In genomic region chr13:22028673-22029460, GRCm38 (mm10) we compare ENCODE assay signal across 8 mouse cellular contexts. TPM values are rescaled to one million over a fixed set of nuclear protein-coding genes. Genes with fewer than 3 reads are reported as not detected.
DNase-seq lines count a peak whose midpoint lies in the region; ATAC-seq and TF ChIP-seq lines count a peak whose summit lies in the region.

No protein-coding gene starts in this region.

- H3K9me3 ChIP-seq in forebrain, embryonic 10.5 days: no peaks in the 10 kb centered on the region
- H3K9me3 ChIP-seq in heart, embryonic 15.5 days (replicated peaks): no peaks in the 10 kb centered on the region
- H3K9me3 ChIP-seq in liver, embryonic 14.5 days (ENCODE audit: control insufficient read depth, low read length): no peaks in the 10 kb centered on the region
- no peaks in the 10 kb centered on the region for H3K9me3 ChIP-seq in stomach, embryonic 15.5 days

- no peak for TF ChIP-seq EP300 in liver, embryonic 14.5 days (IDR thresholded peaks at IDR 0.05; ENCODE audit: low read depth)

- peak; percentile 76 for ATAC-seq in CD4-positive, CD25-positive, alpha-beta regulatory T cell, adult 4 months
- peak; percentile 76 for ATAC-seq in heart, embryonic 15.5 days (replicated peaks; ENCODE audit: insufficient number of reproducible peaks, insufficient read depth, low FRiP score, low read depth)
- peak; percentile 80 for ATAC-seq in liver, embryonic 14.5 days (ENCODE audit: insufficient read depth)
- peak; percentile 86 for ATAC-seq in stomach, embryonic 15.5 days (ENCODE audit: insufficient read depth, low FRiP score, low read depth)

- H3K9ac ChIP-seq in heart, embryonic 15.5 days: peak overlapping the region; percentile 65
- peak overlapping the region; percentile 82 for H3K9ac ChIP-seq in liver, embryonic 14.5 days (replicated peaks)
- H3K9ac ChIP-seq in stomach, embryonic 15.5 days: peak overlapping the region; percentile 65; the same call in 1 of the 2 replicates

- peak; percentile 91 for DNase-seq in c-Kit-positive CD71-negative TER-119-negative erythroid progenitor cells, embryonic 14.5 days (ENCODE audit: low read depth)
- peak; percentile 95 for DNase-seq in forebrain, embryonic 10.5 days (ENCODE audit: extremely low spot score, low spot score)
- DNase-seq in kidney, postnatal 25 days: peak; percentile 92 to 96
- peak in 2 of 3 experiments; percentile 83 to 91 for DNase-seq in liver, embryonic 14.5 days (ENCODE audit: low read depth in 3 of 3, low spot score in 3 of 3)
- DNase-seq in neural tube, embryonic 10.5 days (ENCODE audit: extremely low spot score, low spot score): peak; percentile 97

- no peaks in the 10 kb centered on the region for H3K36me3 ChIP-seq in forebrain, embryonic 10.5 days (replicated peaks)
- no peaks in the 10 kb centered on the region for H3K36me3 ChIP-seq in heart, embryonic 15.5 days
- H3K36me3 ChIP-seq in liver, embryonic 14.5 days (replicated peaks; ENCODE audit: control insufficient read depth, insufficient read depth, low read depth): no peaks in the 10 kb centered on the region
- H3K36me3 ChIP-seq in stomach, embryonic 15.5 days: no peaks in the 10 kb centered on the region

- peak overlapping the region; percentile 81 for H3K4me2 ChIP-seq in heart, embryonic 15.5 days
- H3K4me2 ChIP-seq in liver, embryonic 14.5 days (ENCODE audit: low read depth): peak overlapping the region; percentile 79
- peak overlapping the region; percentile 69 for H3K4me2 ChIP-seq in stomach, embryonic 15.5 days

- H3K4me3 ChIP-seq in forebrain, embryonic 10.5 days: peak overlapping the region; percentile 59
- H3K4me3 ChIP-seq in heart, embryonic 15.5 days: peak overlapping the region; percentile 66
- peak overlapping the region; percentile 64 to 72 for H3K4me3 ChIP-seq in liver, embryonic 14.5 days (ENCODE audit: insufficient read depth in 1 of 2, low read depth in 2 of 2, low read length in 2 of 2)
- H3K4me3 ChIP-seq in stomach, embryonic 15.5 days (replicated peaks): peak overlapping the region; percentile 57

- H3K27me3 ChIP-seq in forebrain, embryonic 10.5 days (ENCODE audit: poor library complexity, severe bottlenecking): no peaks in the 10 kb centered on the region
- no peaks in the 10 kb centered on the region for H3K27me3 ChIP-seq in heart, embryonic 15.5 days
- H3K27me3 ChIP-seq in liver, embryonic 14.5 days (ENCODE audit: control insufficient read depth, insufficient read depth, low read length): no peaks in the 10 kb centered on the region
- no peaks in the 10 kb centered on the region for H3K27me3 ChIP-seq in stomach, embryonic 15.5 days (replicated peaks)

- peak overlapping the region; percentile 86 for H3K27ac ChIP-seq in forebrain, embryonic 10.5 days
- peak overlapping the region; percentile 87 for H3K27ac ChIP-seq in heart, embryonic 15.5 days
- peak overlapping the region; percentile 89 for H3K27ac ChIP-seq in liver, embryonic 14.5 days
- peak overlapping the region; percentile 88 for H3K27ac ChIP-seq in stomach, embryonic 15.5 days

- under 1% methylated on average over 40 of the region's 40 CpGs for WGBS in forebrain, embryonic 10.5 days
- 1% methylated on average over 40 of the region's 40 CpGs for WGBS in heart, embryonic 15.5 days
- under 1% methylated on average over 40 of the region's 40 CpGs for WGBS in liver, embryonic 14.5 days (ENCODE audit: insufficient replicate concordance)
- 2% methylated on average over 40 of the region's 40 CpGs for WGBS in stomach, embryonic 15.5 days

- peaks cover 36% of the 10 kb centered on the region for H3K4me1 ChIP-seq in forebrain, embryonic 10.5 days
- peaks cover 7% of the 10 kb centered on the region for H3K4me1 ChIP-seq in heart, embryonic 15.5 days (replicated peaks)
- peaks cover 8 to 17% of the 10 kb centered on the region in 2 experiments; a peak in 3 of 4 replicates for H3K4me1 ChIP-seq in liver, embryonic 14.5 days (replicated peaks; ENCODE audit: control insufficient read depth in 2 of 2, insufficient read depth in 2 of 2, low read length in 1 of 2)
- H3K4me1 ChIP-seq in stomach, embryonic 15.5 days: 0 out of 2 replicates have a peak, but pooled peaks cover 3% of the 10 kb centered on the region

- TF ChIP-seq CTCF in liver, embryonic 14.5 days (IDR thresholded peaks at IDR 0.05; ENCODE audit: low read depth): peak; percentile 97

RNA-seq across cellular contexts. Expression of gene Hist1h2ah, which starts 6.5 kb away (rescaled TPM):
- polyA plus RNA-seq in CD4-positive, CD25-positive, alpha-beta regulatory T cell, adult 4 months (2017; shearing (Covaris generic)): not detected
- 12.1 and 14.3 TPM in 2 replicates for polyA plus RNA-seq in forebrain, embryonic 10.5 days (2016; fragmentation: Nextera tagmentation; extraction: Ambion mirVana)
- polyA plus RNA-seq in heart, embryonic 15.5 days (2015; fragmentation: Nextera tagmentation; extraction: Ambion mirVana): 3.5 TPM in 1 of 2 replicates, not detected in the other
- 8.7 and 17.9 TPM in 2 replicates for polyA plus RNA-seq in liver, embryonic 14.5 days (2012; rRNA removed)
- 12.0 TPM in 2 replicates for polyA plus RNA-seq in liver, embryonic 14.5 days (2014; fragmentation: Nextera tagmentation; extraction: Ambion mirVana)
- 4.9 and 13.3 TPM in 2 replicates for polyA plus RNA-seq in stomach, embryonic 15.5 days (2015; fragmentation: Nextera tagmentation; extraction: Ambion mirVana)

RNA-seq across cellular contexts. Expression of gene Hist1h2bk, which starts 6.8 kb away (rescaled TPM):
- 1 to 10 TPM in 1 of 2 experiments, not detected in 1; 4.8 TPM for polyA plus RNA-seq in CD4-positive, CD25-positive, alpha-beta regulatory T cell, adult 4 months (2017; shearing (Covaris generic))
- 6.4 and 7.7 TPM in 2 replicates for polyA plus RNA-seq in forebrain, embryonic 10.5 days (2016; fragmentation: Nextera tagmentation; extraction: Ambion mirVana)
- polyA plus RNA-seq in heart, embryonic 15.5 days (2015; fragmentation: Nextera tagmentation; extraction: Ambion mirVana): 1.6 and 1.7 TPM in 2 replicates
- polyA plus RNA-seq in liver, embryonic 14.5 days (2012; rRNA removed): 17.7 and 25.1 TPM in 2 replicates
- 1.0 and 3.1 TPM in 2 replicates for polyA plus RNA-seq in liver, embryonic 14.5 days (2014; fragmentation: Nextera tagmentation; extraction: Ambion mirVana)
- 4.6 and 5.5 TPM in 2 replicates for polyA plus RNA-seq in stomach, embryonic 15.5 days (2015; fragmentation: Nextera tagmentation; extraction: Ambion mirVana)

RNA-seq across cellular contexts. Expression of gene Hist1h4i, which starts 12.3 kb away (rescaled TPM):
- 1 to 10 TPM; 5.4 to 6.7 TPM for polyA plus RNA-seq in CD4-positive, CD25-positive, alpha-beta regulatory T cell, adult 4 months (2017; shearing (Covaris generic))
- polyA plus RNA-seq in forebrain, embryonic 10.5 days (2016; fragmentation: Nextera tagmentation; extraction: Ambion mirVana): 53.1 and 58.6 TPM in 2 replicates
- polyA plus RNA-seq in heart, embryonic 15.5 days (2015; fragmentation: Nextera tagmentation; extraction: Ambion mirVana): 8.6 and 12.1 TPM in 2 replicates
- polyA plus RNA-seq in liver, embryonic 14.5 days (2012; rRNA removed): 66.4 and 87.2 TPM in 2 replicates
- 36.5 and 47.8 TPM in 2 replicates for polyA plus RNA-seq in liver, embryonic 14.5 days (2014; fragmentation: Nextera tagmentation; extraction: Ambion mirVana)
- polyA plus RNA-seq in stomach, embryonic 15.5 days (2015; fragmentation: Nextera tagmentation; extraction: Ambion mirVana): 19.1 and 19.3 TPM in 2 replicates

RNA-seq across cellular contexts. Expression of gene Hist1h2ag, which starts 13.9 kb away (rescaled TPM):
- polyA plus RNA-seq in CD4-positive, CD25-positive, alpha-beta regulatory T cell, adult 4 months (2017; shearing (Covaris generic)): not detected
- 54.9 and 55.0 TPM in 2 replicates for polyA plus RNA-seq in forebrain, embryonic 10.5 days (2016; fragmentation: Nextera tagmentation; extraction: Ambion mirVana)
- 11.2 and 12.4 TPM in 2 replicates for polyA plus RNA-seq in heart, embryonic 15.5 days (2015; fragmentation: Nextera tagmentation; extraction: Ambion mirVana)
- 35.2 and 55.3 TPM in 2 replicates for polyA plus RNA-seq in liver, embryonic 14.5 days (2012; rRNA removed)
- polyA plus RNA-seq in liver, embryonic 14.5 days (2014; fragmentation: Nextera tagmentation; extraction: Ambion mirVana): 15.5 and 18.0 TPM in 2 replicates
- 36.1 and 42.9 TPM in 2 replicates for polyA plus RNA-seq in stomach, embryonic 15.5 days (2015; fragmentation: Nextera tagmentation; extraction: Ambion mirVana)

RNA-seq across cellular contexts. Expression of gene Hist1h2bj, which starts 14.1 kb away (rescaled TPM):
- 1 to 10 TPM; 3.8 to 9.5 TPM for polyA plus RNA-seq in CD4-positive, CD25-positive, alpha-beta regulatory T cell, adult 4 months (2017; shearing (Covaris generic))
- polyA plus RNA-seq in forebrain, embryonic 10.5 days (2016; fragmentation: Nextera tagmentation; extraction: Ambion mirVana): 11.7 and 14.9 TPM in 2 replicates
- 2.8 and 5.8 TPM in 2 replicates for polyA plus RNA-seq in heart, embryonic 15.5 days (2015; fragmentation: Nextera tagmentation; extraction: Ambion mirVana)
- 21.4 and 38.1 TPM in 2 replicates for polyA plus RNA-seq in liver, embryonic 14.5 days (2012; rRNA removed)
- polyA plus RNA-seq in liver, embryonic 14.5 days (2014; fragmentation: Nextera tagmentation; extraction: Ambion mirVana): 11.2 and 12.4 TPM in 2 replicates
- polyA plus RNA-seq in stomach, embryonic 15.5 days (2015; fragmentation: Nextera tagmentation; extraction: Ambion mirVana): 7.8 and 8.5 TPM in 2 replicates

Comparison
In these comparisons a context has a peak if more than half of its experiments do, and no peak if none do; other contexts are left out.
1. Peak in every context shown above with its lines: DNase-seq, ATAC-seq, H3K4me3 ChIP-seq and H3K27ac ChIP-seq.